ENCODE assay signal across 9 mouse cellular contexts in genomic region chr2:34784085-34784484, GRCm38 (mm10). TPM values are rescaled to one million over a fixed set of nuclear protein-coding genes. Genes with fewer than 3 reads are reported as not detected.
DNase-seq lines count a peak whose midpoint lies in the region; ATAC-seq and TF ChIP-seq lines count a peak whose summit lies in the region.
"Had no signal": no experiment of that assay in that cellular context is flagged by ENCODE, and none has a peak within 500 bp of the region (broad histone marks: within the 10 kb centered on the region; RNA-seq: fewer than 3 reads in every experiment).

No protein-coding gene starts in this region.

- no peak overlapping the region for H3K4me2 ChIP-seq in intestine, postnatal 0 days (replicated peaks; ENCODE audit: low read depth)
- H3K4me2 ChIP-seq in intestine, embryonic 16.5 days (ENCODE audit: low read depth, low read length), result no peak overlapping the region

- ATAC-seq in intestine, postnatal 0 days, result no peak
- no peak for ATAC-seq in intestine, embryonic 16.5 days

- no peaks in the 10 kb centered on the region for H3K27me3 ChIP-seq in intestine, postnatal 0 days (replicated peaks; ENCODE audit: control insufficient read depth, insufficient read depth, low read length)
- no peaks in the 10 kb centered on the region for H3K27me3 ChIP-seq in intestine, embryonic 16.5 days (replicated peaks; ENCODE audit: control insufficient read depth, insufficient read depth, low read length)
- no peaks in the 10 kb centered on the region for H3K27me3 ChIP-seq in E14TG2a.4 (ENCODE audit: insufficient read depth, low read length)
- H3K27me3 ChIP-seq in splenic B cell, adult 2 months (ENCODE audit: control insufficient read depth, insufficient read depth, low read length, poor library complexity, severe bottlenecking), result no peaks in the 10 kb centered on the region

- intact Hi-C loops in heart, postnatal 10 days (cut with DNase I), result loop anchor here (5.0 to 10.0 kb wide), 2 partner anchors 188 to 321 kb away; partner anchors contain the start of genes AI182371 and Cntrl

- TF ChIP-seq POLR2A in bone marrow macrophage, adult 2 months (IDR thresholded peaks at IDR 0.05; ENCODE audit: borderline replicate concordance, low read depth, low read length), result no peak
- TF ChIP-seq POLR2A in lung, adult 2 months (IDR thresholded peaks at IDR 0.05; ENCODE audit: borderline replicate concordance, extremely low read depth, low read depth, low read length), result no peak

- peak; percentile 30 to 57 for DNase-seq in heart, postnatal 10 days
- peak; percentile 59 for DNase-seq in lung, adult 2 months
- peak; percentile 83 for DNase-seq in splenic B cell, adult 2 months (ENCODE audit: low read depth, low spot score)
- DNase-seq in Muller cell, postnatal 12 days (ENCODE audit: inconsistent ontology term), result no peak

- no peaks in the 10 kb centered on the region for H3K4me1 ChIP-seq in intestine, postnatal 0 days (replicated peaks; ENCODE audit: control insufficient read depth, insufficient read depth, low read length)
- no peaks in the 10 kb centered on the region for H3K4me1 ChIP-seq in intestine, embryonic 16.5 days (ENCODE audit: control insufficient read depth, insufficient read depth, low read length)
- peaks cover 10% of the 10 kb centered on the region; the same call in 1 of the 2 replicates for H3K4me1 ChIP-seq in E14TG2a.4 (replicated peaks; ENCODE audit: low read depth, low read length)
- H3K4me1 ChIP-seq in bone marrow macrophage, adult 2 months (ENCODE audit: control insufficient read depth, insufficient read depth, low read length), result no peaks in the 10 kb centered on the region
- no peaks in the 10 kb centered on the region for H3K4me1 ChIP-seq in lung, adult 2 months (ENCODE audit: control insufficient read depth, insufficient read depth, low read length)

- H3K9me3 ChIP-seq in intestine, postnatal 0 days (ENCODE audit: control insufficient read depth), result no peaks in the 10 kb centered on the region
- no peaks in the 10 kb centered on the region for H3K9me3 ChIP-seq in intestine, embryonic 16.5 days (ENCODE audit: control insufficient read depth, low read length)
- no peaks in the 10 kb centered on the region for H3K9me3 ChIP-seq in E14TG2a.4 (ENCODE audit: low read length)

- TF ChIP-seq CTCF in intestine, postnatal 0 days (IDR thresholded peaks at IDR 0.05; ENCODE audit: low read depth), result peak; percentile 89
- peak; percentile 90 for TF ChIP-seq CTCF in E14TG2a.4 (conservative IDR thresholded peaks at IDR 0.05; ENCODE audit: low read length)
- peak; percentile 62 for TF ChIP-seq CTCF in bone marrow macrophage, adult 2 months (IDR thresholded peaks at IDR 0.05; ENCODE audit: low read depth, low read length)
- TF ChIP-seq CTCF in lung, adult 2 months (IDR thresholded peaks at IDR 0.05; ENCODE audit: insufficient read depth, low read length), result peak; percentile 92

- WGBS in intestine, postnatal 0 days, result 88% methylated on average over 2 of the region's 2 CpGs
- WGBS in intestine, embryonic 16.5 days, result 91% methylated on average over 2 of the region's 2 CpGs
- WGBS in lung, adult 2 months, result 63% methylated on average over 2 of the region's 2 CpGs

- peaks cover 45% of the 10 kb centered on the region for H3K36me3 ChIP-seq in intestine, postnatal 0 days (ENCODE audit: control insufficient read depth, insufficient read depth)
- peaks cover 11% of the 10 kb centered on the region for H3K36me3 ChIP-seq in intestine, embryonic 16.5 days (ENCODE audit: control insufficient read depth, insufficient read depth, low read length)
- peaks cover 74% of the 10 kb centered on the region for H3K36me3 ChIP-seq in E14TG2a.4 (ENCODE audit: insufficient read depth, low read length)
- H3K36me3 ChIP-seq in splenic B cell, adult 2 months (ENCODE audit: control insufficient read depth, insufficient read depth, low read length, poor library complexity, severe bottlenecking), result peaks cover 8% of the 10 kb centered on the region

- H3K4me3 ChIP-seq in intestine, postnatal 0 days (ENCODE audit: low read depth, low read length), result no peak overlapping the region
- H3K4me3 ChIP-seq in intestine, embryonic 16.5 days (ENCODE audit: low read length), result no peak overlapping the region
- H3K4me3 ChIP-seq in E14TG2a.4 (replicated peaks; ENCODE audit: low read length), result no peak overlapping the region
- no peak overlapping the region for H3K4me3 ChIP-seq in bone marrow macrophage, adult 2 months (ENCODE audit: insufficient read depth, low read length)
- no peak overlapping the region for H3K4me3 ChIP-seq in lung, adult 2 months (replicated peaks; ENCODE audit: extremely low read depth, low read depth, low read length)

- H3K27ac ChIP-seq in intestine, postnatal 0 days (ENCODE audit: low read depth, low read length), result no peak overlapping the region
- H3K27ac ChIP-seq in intestine, embryonic 16.5 days (ENCODE audit: low read length), result no peak overlapping the region
- no peak overlapping the region for H3K27ac ChIP-seq in bone marrow macrophage, adult 2 months (ENCODE audit: insufficient read depth, low read depth, low read length)
- H3K27ac ChIP-seq: macrophage had no signal

- no peak overlapping the region for H3K9ac ChIP-seq in intestine, postnatal 0 days (ENCODE audit: low read depth, low read length)
- no peak overlapping the region for H3K9ac ChIP-seq in intestine, embryonic 16.5 days (ENCODE audit: low read depth, low read length)

RNA-seq across cellular contexts. Expression of gene Hspa5, which starts 12.3 kb away (rescaled TPM):
- 456 and 457 TPM in 2 replicates for polyA plus RNA-seq in intestine, postnatal 0 days (2015; fragmentation: Nextera tagmentation; extraction: Ambion mirVana)
- 991 and 1,092 TPM in 2 replicates for polyA plus RNA-seq in intestine, embryonic 16.5 days (2015; fragmentation: Nextera tagmentation; extraction: Ambion mirVana)
- 319 and 328 TPM in 2 replicates for polyA plus RNA-seq in bone marrow macrophage, adult 2 months (2012; ENCODE audit: insufficient read depth, insufficient read length, missing spikeins)
- 100 to 1,000 TPM; 390 to 403 TPM for total RNA-seq in heart, postnatal 10 days (2021)
- 463 and 672 TPM in 2 replicates for polyA plus RNA-seq in lung, adult 2 months (2012; rRNA removed)

RNA-seq across cellular contexts. Expression of gene Rabepk, which starts 15.6 kb away (rescaled TPM):
- polyA plus RNA-seq in intestine, postnatal 0 days (2015; fragmentation: Nextera tagmentation; extraction: Ambion mirVana), result 19.1 and 19.6 TPM in 2 replicates
- polyA plus RNA-seq in intestine, embryonic 16.5 days (2015; fragmentation: Nextera tagmentation; extraction: Ambion mirVana), result 40.9 and 47.0 TPM in 2 replicates
- 10.2 and 10.6 TPM in 2 replicates for polyA plus RNA-seq in bone marrow macrophage, adult 2 months (2012; ENCODE audit: insufficient read depth, insufficient read length, missing spikeins)
- total RNA-seq in heart, postnatal 10 days (2021), result 10 to 100 TPM; 13.0 to 16.7 TPM
- polyA plus RNA-seq in lung, adult 2 months (2012; rRNA removed), result 18.8 and 24.4 TPM in 2 replicates

RNA-seq across cellular contexts. Expression of gene Gapvd1, which starts 29.1 kb away (rescaled TPM):
- 31.3 and 34.6 TPM in 2 replicates for polyA plus RNA-seq in intestine, postnatal 0 days (2015; fragmentation: Nextera tagmentation; extraction: Ambion mirVana)
- polyA plus RNA-seq in intestine, embryonic 16.5 days (2015; fragmentation: Nextera tagmentation; extraction: Ambion mirVana), result 56.6 and 61.3 TPM in 2 replicates
- 90.8 and 98.7 TPM in 2 replicates for polyA plus RNA-seq in bone marrow macrophage, adult 2 months (2012; ENCODE audit: insufficient read depth, insufficient read length, missing spikeins)
- total RNA-seq in heart, postnatal 10 days (2021), result 10 to 100 TPM; 45.7 to 48.1 TPM
- polyA plus RNA-seq in lung, adult 2 months (2012; rRNA removed), result 16.7 and 20.3 TPM in 2 replicates

RNA-seq across cellular contexts. Expression of gene Fbxw2, which starts 42.0 kb away (rescaled TPM):
- 36.8 and 39.7 TPM in 2 replicates for polyA plus RNA-seq in intestine, postnatal 0 days (2015; fragmentation: Nextera tagmentation; extraction: Ambion mirVana)
- polyA plus RNA-seq in intestine, embryonic 16.5 days (2015; fragmentation: Nextera tagmentation; extraction: Ambion mirVana), result 60.0 and 61.2 TPM in 2 replicates
- 53.3 and 56.3 TPM in 2 replicates for polyA plus RNA-seq in bone marrow macrophage, adult 2 months (2012; ENCODE audit: insufficient read depth, insufficient read length, missing spikeins)
- total RNA-seq in heart, postnatal 10 days (2021), result 10 to 100 TPM; 56.1 to 62.8 TPM
- 46.0 and 59.3 TPM in 2 replicates for polyA plus RNA-seq in lung, adult 2 months (2012; rRNA removed)

RNA-seq across cellular contexts. Expression of gene Gm34653, which starts 48.7 kb away (rescaled TPM):
- polyA plus RNA-seq in intestine, postnatal 0 days (2015; fragmentation: Nextera tagmentation; extraction: Ambion mirVana), result not detected in 2 replicates
- not detected in 2 replicates for polyA plus RNA-seq in intestine, embryonic 16.5 days (2015; fragmentation: Nextera tagmentation; extraction: Ambion mirVana)
- not detected in 2 replicates for polyA plus RNA-seq in bone marrow macrophage, adult 2 months (2012; ENCODE audit: insufficient read depth, insufficient read length, missing spikeins)
- total RNA-seq in heart, postnatal 10 days (2021), result not detected
- polyA plus RNA-seq in lung, adult 2 months (2012; rRNA removed), result not detected in 2 replicates
- polyA plus RNA-seq: macrophage had no signal
